Mouse (Mus musculus) macrophage (primary cell): ENCODE results near the gene Nlrp3. TPM values are rescaled to one million over a fixed set of nuclear protein-coding genes. Genes with fewer than 3 reads are reported as not detected.
A peak's percentile ranks its signal among the peaks of the same experiment; 100 is the strongest.

Experiments used
- H3K27ac ChIP-seq: fragments of 350-480 bp; formaldehyde crosslinking; 2 replicates; pipeline ENCODE4 v1.9.0; 2021
- H3K36me3 ChIP-seq: fragments of 350-480 bp; formaldehyde crosslinking; 2 replicates; pipeline ENCODE4 v1.9.0; 2021; ENCODE audit errors: inconsistent target
- H3K4me3 ChIP-seq: fragments of 350-480 bp; formaldehyde crosslinking; 2 replicates; pipeline ENCODE4 v1.9.0; 2021; ENCODE audit errors: inconsistent target
- H3K79me2 ChIP-seq: fragments of 350-480 bp; formaldehyde crosslinking; 2 replicates; pipeline ENCODE4 v1.9.0; 2021; ENCODE audit errors: inconsistent target
- WGBS: methylation state at CpG from one replicate; pipeline ENCODE4 v1.1.7; 2026; ENCODE audit warnings: inconsistent platforms; ENCODE audit not compliant: missing documents; 5-methylcytosine and 5-hydroxymethylcytosine counted together
- polyA plus RNA-seq: library from polyadenylated mRNA; stranded (reverse); fragments of 250-400 nt; gene quantifications from 3 replicates; pipeline ENCODE4 v1.2.4, GENCODE M21; 2018; ENCODE audit warnings: inconsistent platforms
- total RNA-seq, 78 experiments: library from RNA; depleted of rRNA; stranded (reverse); fragments of 250-400 nt; gene quantifications; 1 replicate in 9 of 78; 2 replicates in 24 of 78; 3 replicates in 43 of 78; 4 replicates in 2 of 78; pipeline ENCODE4 v1.2.4; 2018; ENCODE audit warnings: inconsistent platforms in 56 of 78

Nlrp3 gene
- 1,000 to 10,000 TPM in 11 of 26 experiments, 100 to 1,000 TPM in 14, 10 to 100 TPM in 1; 75.9 to 3,830 (median 872) TPM for total RNA-seq (2018; cell fraction: chromatin; rRNA removed)
- 100 to 1,000 TPM in 12 of 26 experiments, 10 to 100 TPM in 14; 22.4 to 664 (median 78.7) TPM for total RNA-seq (2018; cell fraction: cytosol; rRNA removed)
- 1,000 to 10,000 TPM in 7 of 26 experiments, 100 to 1,000 TPM in 17, 10 to 100 TPM in 2; 53.6 to 2,106 (median 679) TPM for total RNA-seq (2018; cell fraction: nucleus; rRNA removed)
- polyA plus RNA-seq, result 12.7 to 36.4 TPM (median 25.2 TPM) in 3 replicates

- Histone ChIP-seq H3K27ac (peak within 1 kb of the TSS; percentile 99), H3K36me3 (peaks cover 3% of the 10 kb centered on the region; the same call in 1 of the 2 replicates), H3K79me2 (peaks cover 35% of the 10 kb centered on the region), H3K4me3 (peak within 1 kb of the TSS; percentile 50)
- WGBS, result 0% methylated on average over 3 of the region's 3 CpGs
Observed at GRCm38 (mm10) chr11:59541324-59541723, at the start of gene Nlrp3. Nlrp3 (plus strand) TSS chr11:59541568.

- peaks cover 68% of the 10 kb centered on the region for H3K36me3 ChIP-seq
- H3K79me2 ChIP-seq, result no peaks in the 10 kb centered on the region
- peak overlapping the region; percentile 51 for H3K27ac ChIP-seq
- 62% methylated on average over 5 of the region's 6 CpGs for WGBS
- no peak overlapping the region for H3K4me3 ChIP-seq
Observed at GRCm38 (mm10) chr11:59496672-59497310, 44.6 kb upstream of the Nlrp3 start.

GRCm38 (mm10) chr11:59497747-59498146 is 43.6 kb upstream of the Nlrp3 start:
- WGBS, result 92% methylated on average over 7 of the region's 7 CpGs
- H3K4me3 ChIP-seq, result no peak overlapping the region
- H3K27ac ChIP-seq, result peak overlapping the region; percentile 51
- peaks cover 68% of the 10 kb centered on the region for H3K36me3 ChIP-seq
- H3K79me2 ChIP-seq, result no peaks in the 10 kb centered on the region

- H3K4me3 ChIP-seq, result no peak overlapping the region
- H3K79me2 ChIP-seq, result no peaks in the 10 kb centered on the region
- H3K36me3 ChIP-seq, result peaks cover 61% of the 10 kb centered on the region
- WGBS, result 86% methylated on average over 5 of the region's 5 CpGs
- no peak overlapping the region for H3K27ac ChIP-seq
Observed at GRCm38 (mm10) chr11:59501978-59502700, 39.2 kb upstream of the Nlrp3 start.

GRCm38 (mm10) chr11:59505351-59505838 is 36.0 kb upstream of the Nlrp3 start:
- WGBS, result 6% methylated on average over 21 of the region's 21 CpGs
- H3K79me2 ChIP-seq, result no peaks in the 10 kb centered on the region
- peak overlapping the region; percentile 87 for H3K4me3 ChIP-seq
- H3K36me3 ChIP-seq, result peaks cover 33% of the 10 kb centered on the region
- peak overlapping the region; percentile 60 for H3K27ac ChIP-seq

GRCm38 (mm10) chr11:59505839-59506712 is 35.3 kb upstream of the Nlrp3 start:
- peak overlapping the region; percentile 87 for H3K4me3 ChIP-seq
- WGBS, result 2% methylated on average over 69 of the region's 71 CpGs
- no peaks in the 10 kb centered on the region for H3K79me2 ChIP-seq
- peak overlapping the region; percentile 60 for H3K27ac ChIP-seq
- peaks cover 27% of the 10 kb centered on the region for H3K36me3 ChIP-seq

GRCm38 (mm10) chr11:59506713-59507074 is 34.7 kb upstream of the Nlrp3 start:
- Histone ChIP-seq H3K36me3 (peaks cover 20% of the 10 kb centered on the region), H3K27ac (peak overlapping the region; percentile 12; the same call in 1 of the 2 replicates), H3K4me3 (peak overlapping the region; percentile 41), H3K79me2 (no peaks in the 10 kb centered on the region)
- WGBS, result 12% methylated on average over 14 of the region's 14 CpGs

GRCm38 (mm10) chr11:59511558-59511957 is 29.8 kb upstream of the Nlrp3 start:
- peaks cover 9% of the 10 kb centered on the region; the same call in 1 of the 2 replicates for H3K79me2 ChIP-seq
- 89% methylated on average over 1 of the region's 1 CpGs for WGBS
- no peak overlapping the region for H3K27ac ChIP-seq
- H3K4me3 ChIP-seq, result no peak overlapping the region
- no peaks in the 10 kb centered on the region for H3K36me3 ChIP-seq

- no peaks in the 10 kb centered on the region for H3K36me3 ChIP-seq
- no peak overlapping the region for H3K4me3 ChIP-seq
- 87% methylated on average over 10 of the region's 10 CpGs for WGBS
- H3K27ac ChIP-seq, result no peak overlapping the region
- peaks cover 14% of the 10 kb centered on the region; the same call in 1 of the 2 replicates for H3K79me2 ChIP-seq
Observed at GRCm38 (mm10) chr11:59512733-59513132, 28.6 kb upstream of the Nlrp3 start.

- Histone ChIP-seq H3K27ac (no peak overlapping the region), H3K79me2 (peaks cover 14% of the 10 kb centered on the region; the same call in 1 of the 2 replicates), H3K36me3 (no peaks in the 10 kb centered on the region), H3K4me3 (no peak overlapping the region)
- WGBS, result 77% methylated on average over 2 of the region's 3 CpGs
Observed at GRCm38 (mm10) chr11:59513556-59513955, 27.8 kb upstream of the Nlrp3 start.

- H3K36me3 ChIP-seq, result no peaks in the 10 kb centered on the region
- WGBS, result 81% methylated on average over 6 of the region's 6 CpGs
- no peak overlapping the region for H3K27ac ChIP-seq
- H3K79me2 ChIP-seq, result peaks cover 20% of the 10 kb centered on the region; the same call in 1 of the 2 replicates
- no peak overlapping the region for H3K4me3 ChIP-seq
Observed at GRCm38 (mm10) chr11:59514381-59514780, 27.0 kb upstream of the Nlrp3 start.

GRCm38 (mm10) chr11:59514789-59515188 is 26.6 kb upstream of the Nlrp3 start:
- Histone ChIP-seq H3K4me3 (no peak overlapping the region), H3K27ac (no peak overlapping the region), H3K79me2 (peaks cover 24% of the 10 kb centered on the region; the same call in 1 of the 2 replicates), H3K36me3 (no peaks in the 10 kb centered on the region)
- WGBS, result 60% methylated on average over 3 of the region's 3 CpGs

GRCm38 (mm10) chr11:59517441-59517840 is 23.9 kb upstream of the Nlrp3 start:
- peaks cover 50% of the 10 kb centered on the region; the same call in 1 of the 2 replicates for H3K79me2 ChIP-seq
- H3K36me3 ChIP-seq, result no peaks in the 10 kb centered on the region
- no peak overlapping the region for H3K4me3 ChIP-seq
- H3K27ac ChIP-seq, result no peak overlapping the region
- WGBS, result 92% methylated on average over 1 of the region's 1 CpGs

- Histone ChIP-seq H3K4me3 (no peak overlapping the region), H3K27ac (no peak overlapping the region), H3K36me3 (no peaks in the 10 kb centered on the region), H3K79me2 (peaks cover 58% of the 10 kb centered on the region; the same call in 1 of the 2 replicates)
- WGBS, result 44% methylated on average over 10 of the region's 10 CpGs
Observed at GRCm38 (mm10) chr11:59518226-59518625, 23.1 kb upstream of the Nlrp3 start.
